Mouse (Mus musculus): Measurements from ENCODE around the gene Gm32742.
"Not testable (repeated sequence)": the region's sequence is repeated elsewhere in the genome, so short reads cannot be mapped to it uniquely, and the experiment has no call there.

The Gm32742 gene

GRCm38 (mm10) chr9:51152079-51152752 lies 13.1 kb downstream of the Gm32742 start:
- DNase-seq (ENCODE audit: low spot score in 2 of 2): peak in 1 of 2 experiments; percentile 58

- no peak for DNase-seq (ENCODE audit: low spot score in 2 of 2)
Observed at GRCm38 (mm10) chr9:51147294-51147693, 18.0 kb downstream of the Gm32742 start.

- no peak for DNase-seq (ENCODE audit: low spot score in 2 of 2)
Observed at GRCm38 (mm10) chr9:51146496-51146895, 18.8 kb downstream of the Gm32742 start.

- DNase-seq (ENCODE audit: low spot score in 2 of 2): no peak
Observed at GRCm38 (mm10) chr9:51144218-51144617, 21.1 kb downstream of the Gm32742 start.

- DNase-seq (ENCODE audit: low spot score in 2 of 2): no peak
Observed at GRCm38 (mm10) chr9:51143437-51143836, 21.9 kb downstream of the Gm32742 start.

GRCm38 (mm10) chr9:51140711-51141110 lies 24.6 kb downstream of the Gm32742 start:
- no peak for DNase-seq (ENCODE audit: low spot score in 2 of 2)

- not testable (repeated sequence) for DNase-seq (ENCODE audit: low spot score in 2 of 2)
Observed at GRCm38 (mm10) chr9:51139401-51139800, 25.9 kb downstream of the Gm32742 start.

- no peak for DNase-seq (ENCODE audit: low spot score in 2 of 2)
Observed at GRCm38 (mm10) chr9:51138301-51138700, 27.0 kb downstream of the Gm32742 start.

- no peak for DNase-seq (ENCODE audit: low spot score in 2 of 2)
Observed at GRCm38 (mm10) chr9:51137836-51138235, 27.5 kb downstream of the Gm32742 start.

GRCm38 (mm10) chr9:51137432-51137831 lies 27.9 kb downstream of the Gm32742 start:
- no peak for DNase-seq (ENCODE audit: low spot score in 2 of 2)

GRCm38 (mm10) chr9:51136985-51137384 lies 28.3 kb downstream of the Gm32742 start:
- peak in 1 of 2 experiments; percentile 50 for DNase-seq (ENCODE audit: low spot score in 2 of 2)

GRCm38 (mm10) chr9:51114767-51115166 lies 50.5 kb downstream of the Gm32742 start:
- no peak for DNase-seq (ENCODE audit: low spot score in 2 of 2)

- no peak for DNase-seq (ENCODE audit: low spot score in 2 of 2)
Observed at GRCm38 (mm10) chr9:51105751-51106150, 59.6 kb downstream of the Gm32742 start.

- DNase-seq (ENCODE audit: low spot score in 2 of 2): peak in 1 of 2 experiments; percentile 17
Observed at GRCm38 (mm10) chr9:51103808-51104514, 61.4 kb downstream of the Gm32742 start.

GRCm38 (mm10) chr9:51102963-51103807 lies 62.1 kb downstream of the Gm32742 start:
- DNase-seq (ENCODE audit: low spot score in 2 of 2): peak in 1 of 2 experiments; percentile 21

GRCm38 (mm10) chr9:51101756-51102425 lies 63.4 kb downstream of the Gm32742 start, which contains the start of gene 4833427G06Rik:
4833427G06Rik (minus strand) TSS chr9:51102078.
- peak in 1 of 2 experiments; percentile 12 for DNase-seq (ENCODE audit: low spot score in 2 of 2)

- DNase-seq (ENCODE audit: low spot score in 2 of 2): no peak
Observed at GRCm38 (mm10) chr9:51096306-51096705, 69.0 kb downstream of the Gm32742 start.

- no peak for DNase-seq (ENCODE audit: low spot score in 2 of 2)
Observed at GRCm38 (mm10) chr9:51093697-51094096, 71.6 kb downstream of the Gm32742 start.

- DNase-seq (ENCODE audit: low spot score in 2 of 2): no peak
Observed at GRCm38 (mm10) chr9:51081614-51082013, 83.7 kb downstream of the Gm32742 start.

All from spleen, postnatal 10 days (tissue).